Mouse (Mus musculus) macrophage (primary cell): ENCODE measurements around the gene Rnf166. TPM values are rescaled to one million over a fixed set of nuclear protein-coding genes. Genes with fewer than 3 reads are reported as not detected.

Experiments
- H3K27ac ChIP-seq: fragments of 350-480 bp; formaldehyde crosslinking; 2 replicates; pipeline ENCODE4 v1.9.0; 2021
- H3K36me3 ChIP-seq: fragments of 350-480 bp; formaldehyde crosslinking; 2 replicates; pipeline ENCODE4 v1.9.0; 2021; ENCODE audit errors: inconsistent target
- H3K4me3 ChIP-seq: fragments of 350-480 bp; formaldehyde crosslinking; 2 replicates; pipeline ENCODE4 v1.9.0; 2021; ENCODE audit errors: inconsistent target
- H3K79me2 ChIP-seq: fragments of 350-480 bp; formaldehyde crosslinking; 2 replicates; pipeline ENCODE4 v1.9.0; 2021; ENCODE audit errors: inconsistent target
- WGBS: methylation state at CpG from one replicate; pipeline ENCODE4 v1.1.7; 2026; ENCODE audit warnings: inconsistent platforms; ENCODE audit not compliant: missing documents; 5-methylcytosine and 5-hydroxymethylcytosine counted together
- polyA plus RNA-seq: library from polyadenylated mRNA; stranded (reverse); fragments of 250-400 nt; gene quantifications from 3 replicates; pipeline ENCODE4 v1.2.4, GENCODE M21; 2018; ENCODE audit warnings: inconsistent platforms
- total RNA-seq, 78 experiments: library from RNA; depleted of rRNA; stranded (reverse); fragments of 250-400 nt; gene quantifications; 1 replicate in 9 of 78; 2 replicates in 24 of 78; 3 replicates in 43 of 78; 4 replicates in 2 of 78; pipeline ENCODE4 v1.2.4; 2018; ENCODE audit warnings: inconsistent platforms in 56 of 78

Rnf166 gene
- total RNA-seq (2018; cell fraction: chromatin; rRNA removed) = 10 to 100 TPM in 22 of 26 experiments, 1 to 10 TPM in 4; 8.0 to 59.5 (median 25.5) TPM
- 10 to 100 TPM; 23.2 to 74.7 (median 45.6) TPM for total RNA-seq (2018; cell fraction: cytosol; rRNA removed)
- 10 to 100 TPM; 11.1 to 68.5 (median 26.6) TPM for total RNA-seq (2018; cell fraction: nucleus; rRNA removed)
- polyA plus RNA-seq = 36.6 to 108 TPM (median 59.1 TPM) in 3 replicates

- under 1% methylated on average over 83 of the region's 103 CpGs for WGBS
- Histone ChIP-seq H3K36me3 (peaks cover 8% of the 10 kb centered on the region; the same call in 1 of the 2 replicates), H3K4me3 (peak within 1 kb of the TSS; percentile 79), H3K79me2 (peaks cover 42% of the 10 kb centered on the region), H3K27ac (peak within 1 kb of the TSS; percentile 88)
Measured at GRCm38 (mm10) chr8:122475580-122476320, at the start of gene Rnf166, which contains the start of gene Ctu2. Gene Rnf166 (minus strand): TSS chr8:122476064. Gene Ctu2 (plus strand): TSS chr8:122476143.

GRCm38 (mm10) chr8:122525004-122525403 is 49.1 kb upstream of the Rnf166 start:
- no peak overlapping the region for H3K4me3 ChIP-seq
- no peaks in the 10 kb centered on the region for H3K36me3 ChIP-seq
- H3K79me2 ChIP-seq = peaks cover 100% of the 10 kb centered on the region
- H3K27ac ChIP-seq = no peak overlapping the region
- WGBS = 96% methylated on average over 6 of the region's 6 CpGs

GRCm38 (mm10) chr8:122524506-122524905 is 48.6 kb upstream of the Rnf166 start:
- WGBS = 92% methylated on average over 6 of the region's 6 CpGs
- Histone ChIP-seq H3K27ac (peak overlapping the region; percentile 85), H3K4me3 (no peak overlapping the region), H3K36me3 (no peaks in the 10 kb centered on the region), H3K79me2 (peaks cover 100% of the 10 kb centered on the region)

GRCm38 (mm10) chr8:122523652-122524360 is 47.9 kb upstream of the Rnf166 start:
- 84% methylated on average over 22 of the region's 23 CpGs for WGBS

GRCm38 (mm10) chr8:122522796-122523651 is 47.2 kb upstream of the Rnf166 start:
- H3K27ac ChIP-seq = peak overlapping the region; percentile 85
- WGBS = 61% methylated on average over 14 of the region's 14 CpGs

More at GRCm38 (mm10) chr8:122523652-122524360, 47.9 kb upstream of the Rnf166 start:
- peaks cover 100% of the 10 kb centered on the region for H3K79me2 ChIP-seq
- H3K4me3 ChIP-seq = no peak overlapping the region
- H3K27ac ChIP-seq = peak overlapping the region; percentile 85
- no peaks in the 10 kb centered on the region for H3K36me3 ChIP-seq

GRCm38 (mm10) chr8:122520611-122521010 is 44.7 kb upstream of the Rnf166 start:
- Histone ChIP-seq H3K27ac (no peak overlapping the region), H3K36me3 (no peaks in the 10 kb centered on the region), H3K4me3 (no peak overlapping the region), H3K79me2 (peaks cover 100% of the 10 kb centered on the region)
- WGBS = 91% methylated on average over 11 of the region's 11 CpGs

More at GRCm38 (mm10) chr8:122522796-122523651, 47.2 kb upstream of the Rnf166 start:
- H3K4me3 ChIP-seq = no peak overlapping the region
- peaks cover 100% of the 10 kb centered on the region for H3K79me2 ChIP-seq
- no peaks in the 10 kb centered on the region for H3K36me3 ChIP-seq

GRCm38 (mm10) chr8:122517541-122518190 is 41.8 kb upstream of the Rnf166 start:
- H3K36me3 ChIP-seq = peaks cover 11% of the 10 kb centered on the region; the same call in 1 of the 2 replicates
- peaks cover 100% of the 10 kb centered on the region for H3K79me2 ChIP-seq
- 39% methylated on average over 6 of the region's 6 CpGs for WGBS
- H3K4me3 ChIP-seq = no peak overlapping the region
- peak overlapping the region; percentile 47 for H3K27ac ChIP-seq

GRCm38 (mm10) chr8:122515699-122516098 is 39.8 kb upstream of the Rnf166 start:
- H3K36me3 ChIP-seq = peaks cover 28% of the 10 kb centered on the region; the same call in 1 of the 2 replicates

GRCm38 (mm10) chr8:122512392-122512791 is 36.5 kb upstream of the Rnf166 start:
- Histone ChIP-seq H3K27ac (no peak overlapping the region), H3K4me3 (no peak overlapping the region), H3K79me2 (peaks cover 100% of the 10 kb centered on the region), H3K36me3 (peaks cover 35% of the 10 kb centered on the region; the same call in 1 of the 2 replicates)
- WGBS = 90% methylated on average over 7 of the region's 7 CpGs

More at GRCm38 (mm10) chr8:122515699-122516098, 39.8 kb upstream of the Rnf166 start:
- no peak overlapping the region for H3K27ac ChIP-seq
- WGBS = 94% methylated on average over 14 of the region's 14 CpGs
- peaks cover 100% of the 10 kb centered on the region for H3K79me2 ChIP-seq
- H3K4me3 ChIP-seq = no peak overlapping the region

GRCm38 (mm10) chr8:122511552-122511951 is 35.7 kb upstream of the Rnf166 start:
- Histone ChIP-seq H3K36me3 (peaks cover 37% of the 10 kb centered on the region; the same call in 1 of the 2 replicates), H3K27ac (no peak overlapping the region)
- WGBS = 94% methylated on average over 16 of the region's 16 CpGs

GRCm38 (mm10) chr8:122500856-122501255 is 25.0 kb upstream of the Rnf166 start:
- Histone ChIP-seq H3K36me3 (peaks cover 55% of the 10 kb centered on the region), H3K27ac (no peak overlapping the region), H3K79me2 (peaks cover 4% of the 10 kb centered on the region; the same call in 1 of the 2 replicates), H3K4me3 (no peak overlapping the region)
- 32% methylated on average over 10 of the region's 10 CpGs for WGBS

More at GRCm38 (mm10) chr8:122511552-122511951, 35.7 kb upstream of the Rnf166 start:
- H3K4me3 ChIP-seq = no peak overlapping the region
- peaks cover 96% of the 10 kb centered on the region for H3K79me2 ChIP-seq

- WGBS = 77% methylated on average over 16 of the region's 17 CpGs
- H3K4me3 ChIP-seq = no peak overlapping the region
- H3K79me2 ChIP-seq = no peaks in the 10 kb centered on the region
- H3K36me3 ChIP-seq = peaks cover 68% of the 10 kb centered on the region
- no peak overlapping the region for H3K27ac ChIP-seq
Measured at GRCm38 (mm10) chr8:122497912-122498311, 22.0 kb upstream of the Rnf166 start.

GRCm38 (mm10) chr8:122497016-122497734 is 21.3 kb upstream of the Rnf166 start:
- Histone ChIP-seq H3K27ac (no peak overlapping the region), H3K4me3 (no peak overlapping the region), H3K79me2 (no peaks in the 10 kb centered on the region), H3K36me3 (peaks cover 74% of the 10 kb centered on the region)
- 81% methylated on average over 12 of the region's 12 CpGs for WGBS
